Mouse (Mus musculus) spleen, adult 2 months (tissue): ENCODE measurements around the gene Prkab2. TPM values are rescaled to one million over a fixed set of nuclear protein-coding genes. Genes with fewer than 3 reads are reported as not detected.

ENCODE experiments used
- DNase-seq, 2 experiments: peaks; one replicate each; pipeline versions ENCODE4 v3.0.0 to v3.0.0-alpha.2; 2012 to 2021; ENCODE audit warnings: low spot score in 2 of 2, low read depth in 1 of 2
- H3K27ac ChIP-seq: fragments of 200-500 bp; 2 replicates; pipeline ENCODE4 v1.5.1; 2012; ENCODE audit warnings: low read length, inconsistent platforms; ENCODE audit not compliant: insufficient read depth
- H3K27me3 ChIP-seq: fragments of 200-500 bp; 2 replicates; pipeline ENCODE4 v1.6.1; 2012; ENCODE audit warnings: mild to moderate bottlenecking, moderate library complexity, low read length, inconsistent platforms; ENCODE audit not compliant: control insufficient read depth, insufficient read depth
- H3K36me3 ChIP-seq: fragments of 200-500 bp; 2 replicates; pipeline ENCODE4 v1.6.1; 2012; ENCODE audit warnings: mild to moderate bottlenecking, low read length, inconsistent platforms; ENCODE audit not compliant: control insufficient read depth, insufficient read depth
- H3K4me1 ChIP-seq: fragments of 200-500 bp; 2 replicates; pipeline ENCODE4 v1.6.1; 2011; ENCODE audit warnings: inconsistent platforms; ENCODE audit not compliant: control insufficient read depth, insufficient read depth, insufficient read length
- H3K4me3 ChIP-seq: fragments of 200-500 bp; 2 replicates; pipeline ENCODE4 v1.5.1; 2011; ENCODE audit warnings: mild to moderate bottlenecking, inconsistent platforms; ENCODE audit not compliant: insufficient read depth, insufficient read length; ENCODE audit errors: extremely low read depth
- CTCF ChIP-seq: fragments of 200-500 bp; IDR thresholded peaks from 2 replicates; pipeline ENCODE4 v1.5.1; 2011; ENCODE audit warnings: mild to moderate bottlenecking, inconsistent platforms; ENCODE audit not compliant: insufficient read depth, insufficient read length, insufficient replicate concordance; ENCODE audit errors: extremely low read depth
- POLR2A ChIP-seq: fragments of 200-500 bp; IDR thresholded peaks from 2 replicates; pipeline ENCODE4 v1.6.1; 2011; ENCODE audit warnings: low read depth, low read length, inconsistent platforms
- WGBS: fragments of 180-500 bp; shearing (Covaris S2); methylation state at CpG from one replicate; pipeline ENCODE4 v1.1.7; 2018; 5-methylcytosine and 5-hydroxymethylcytosine counted together
- polyA plus RNA-seq: library from polyadenylated mRNA; depleted of rRNA; stranded (reverse); fragments of >200 nt; gene quantifications from 2 replicates; pipeline ENCODE4 v1.2.3, GENCODE M21; 2012

The Prkab2 gene
- polyA plus RNA-seq, 1 experiment: 4.9 TPM

- peak; percentile 64 to 84 for DNase-seq
- Histone ChIP-seq H3K4me1 (no peaks in the 10 kb centered on the region), H3K4me3 (peak overlapping the region; percentile 64), H3K27me3 (no peaks in the 10 kb centered on the region), H3K27ac (0 out of 2 replicates have a peak overlapping the region, but pooled peaks have one; percentile 1), H3K36me3 (no peaks in the 10 kb centered on the region)
- 1% methylated on average over 28 of the region's 28 CpGs for WGBS
- TF ChIP-seq POLR2A (no peak), CTCF (peak; percentile 89)
Observed at GRCm38 (mm10) chr3:97680631-97681320, 22.8 kb downstream of the Prkab2 start.

- WGBS: 2% methylated on average over 33 of the region's 33 CpGs
- H3K27ac ChIP-seq: peak overlapping the region; percentile 36; the same call in 1 of the 2 replicates
- DNase-seq: peak; percentile 65 to 74
- H3K36me3 ChIP-seq: no peaks in the 10 kb centered on the region
- H3K4me3 ChIP-seq: peak overlapping the region; percentile 64
- no peak for TF ChIP-seq POLR2A
- TF ChIP-seq CTCF: peak; percentile 65; the same call in 1 of the 2 replicates
- no peaks in the 10 kb centered on the region for H3K27me3 ChIP-seq
- no peaks in the 10 kb centered on the region for H3K4me1 ChIP-seq
Observed at GRCm38 (mm10) chr3:97681321-97682158, 23.5 kb downstream of the Prkab2 start.

GRCm38 (mm10) chr3:97682159-97682502, 24.1 kb downstream of the Prkab2 start:
- H3K36me3 ChIP-seq: no peaks in the 10 kb centered on the region
- no peaks in the 10 kb centered on the region for H3K4me1 ChIP-seq
- 0 out of 2 replicates have a peak overlapping the region, but pooled peaks have one; percentile 64 for H3K4me3 ChIP-seq
- H3K27me3 ChIP-seq: no peaks in the 10 kb centered on the region
- no peak for TF ChIP-seq CTCF
- TF ChIP-seq POLR2A: no peak
- 9% methylated on average over 11 of the region's 11 CpGs for WGBS
- DNase-seq: peak in 1 of 2 experiments; percentile 3
- H3K27ac ChIP-seq: no peak overlapping the region

GRCm38 (mm10) chr3:97682576-97682975, 24.6 kb downstream of the Prkab2 start:
- H3K4me1 ChIP-seq: no peaks in the 10 kb centered on the region
- no peak overlapping the region for H3K27ac ChIP-seq
- DNase-seq: no peak
- H3K27me3 ChIP-seq: no peaks in the 10 kb centered on the region
- WGBS: 45% methylated on average over 5 of the region's 5 CpGs
- no peak for TF ChIP-seq POLR2A
- no peak for TF ChIP-seq CTCF
- no peak overlapping the region for H3K4me3 ChIP-seq
- no peaks in the 10 kb centered on the region for H3K36me3 ChIP-seq

GRCm38 (mm10) chr3:97683560-97684195, 25.7 kb downstream of the Prkab2 start:
- no peaks in the 10 kb centered on the region for H3K4me1 ChIP-seq

GRCm38 (mm10) chr3:97686372-97687117, 28.6 kb downstream of the Prkab2 start:
- WGBS: 77% methylated on average over 4 of the region's 4 CpGs
- Histone ChIP-seq H3K27me3 (no peaks in the 10 kb centered on the region), H3K4me1 (no peaks in the 10 kb centered on the region), H3K4me3 (no peak overlapping the region), H3K36me3 (no peaks in the 10 kb centered on the region), H3K27ac (no peak overlapping the region)
- DNase-seq: no peak
- TF ChIP-seq CTCF (no peak), POLR2A (no peak)

More at GRCm38 (mm10) chr3:97683560-97684195, 25.7 kb downstream of the Prkab2 start:
- Histone ChIP-seq H3K4me3 (no peak overlapping the region), H3K27ac (no peak overlapping the region), H3K27me3 (no peaks in the 10 kb centered on the region), H3K36me3 (no peaks in the 10 kb centered on the region)
- TF ChIP-seq CTCF: no peak
- no peak for TF ChIP-seq POLR2A
- DNase-seq: no peak
- 68% methylated on average over 16 of the region's 16 CpGs for WGBS
